Comparison of ENCODE assay signal across 9 mouse cellular contexts in the genomic region with DNA sequence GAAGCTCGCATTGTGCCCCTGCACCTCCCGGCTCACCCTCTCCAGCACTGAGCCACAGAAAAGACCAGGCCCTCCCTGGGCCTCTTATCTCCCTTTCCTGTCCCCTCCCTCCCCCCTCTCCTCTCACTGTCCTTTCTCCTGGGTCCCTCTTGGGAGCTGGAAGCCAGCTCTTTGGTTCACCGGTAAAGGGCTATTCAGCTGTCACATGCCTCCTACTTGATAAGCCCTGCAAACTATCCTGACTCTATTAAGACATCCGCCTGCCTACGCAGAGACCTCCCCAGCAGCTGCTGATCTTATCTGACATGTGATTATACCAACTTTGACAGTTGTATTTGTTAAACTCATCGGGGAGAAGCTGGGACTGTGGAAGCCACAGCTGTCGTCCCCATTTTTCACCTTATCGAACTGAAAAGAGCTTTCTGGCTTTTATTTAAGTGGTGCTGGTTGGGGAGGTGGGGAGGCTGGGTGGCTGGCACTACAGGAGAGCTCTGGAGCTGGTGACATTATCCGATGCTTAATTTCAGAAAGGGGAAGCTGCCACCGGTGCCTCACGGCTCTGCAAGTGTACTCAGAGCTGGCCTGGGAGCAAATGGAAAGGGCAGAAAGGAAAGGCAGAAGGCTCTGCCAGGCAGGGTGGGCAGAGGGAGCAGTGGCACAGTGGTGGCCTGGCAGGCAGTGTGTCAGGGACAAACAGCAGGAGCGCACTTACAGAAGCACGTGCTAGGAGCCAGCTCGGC. TPM values are rescaled to one million over a fixed set of nuclear protein-coding genes. Genes with fewer than 3 reads are reported as not detected.
DNase-seq lines count a peak whose midpoint lies in the region; ATAC-seq and TF ChIP-seq lines count a peak whose summit lies in the region.
"Had no signal": no experiment of that assay in that cellular context is flagged by ENCODE, and none has a peak within 500 bp of the region (broad histone marks: within the 10 kb centered on the region; RNA-seq: fewer than 3 reads in every experiment).

No protein-coding gene starts in this region.

- no peaks in the 10 kb centered on the region for H3K9me3 ChIP-seq in limb, embryonic 14.5 days (ENCODE audit: control insufficient read depth, low read length)

- H3K4me2 ChIP-seq in limb, embryonic 14.5 days (replicated peaks; ENCODE audit: low read depth, low read length, severe bottlenecking): no peak overlapping the region

- WGBS in heart, adult 2 months: 28% methylated on average over 14 of the region's 14 CpGs
- 80% methylated on average over 14 of the region's 14 CpGs for WGBS in limb, embryonic 14.5 days

- peak overlapping the region; percentile 50 for H3K9ac ChIP-seq in heart, adult 2 months (ENCODE audit: low read depth, low read length)
- H3K9ac ChIP-seq in limb, embryonic 14.5 days (ENCODE audit: low read depth, low read length, severe bottlenecking): no peak overlapping the region

- TF ChIP-seq POLR2A in heart, adult 2 months (IDR thresholded peaks at IDR 0.05; ENCODE audit: insufficient read depth, low read depth, low read length): peak; percentile 55; the same call in 1 of the 2 replicates
- no peak for TF ChIP-seq POLR2A in limb, embryonic 14.5 days (IDR thresholded peaks at IDR 0.05; ENCODE audit: borderline replicate concordance, extremely low read depth, insufficient read depth, insufficient read length)

- H3K79me2 ChIP-seq in heart, adult 2 months (replicated peaks; ENCODE audit: control insufficient read depth, insufficient read depth, low read length): no peaks in the 10 kb centered on the region

- intact Hi-C loops in heart, adult 2 months (cut with DNase I): loop anchor here (5.0 kb wide), 1 partner anchor 54 kb away; no protein-coding TSS in a partner anchor

- peak in 1 of 2 experiments; percentile 9 for DNase-seq in layer of hippocampus, adult 2 months (ENCODE audit: low spot score in 2 of 2)
- DNase-seq in layer of hippocampus, postnatal 10 days (ENCODE audit: low spot score in 2 of 2): no peak
- peak; percentile 56 to 57 for DNase-seq in heart, adult 2 months
- no peak for DNase-seq in limb, embryonic 14.5 days (ENCODE audit: low spot score)
- DNase-seq in retina, postnatal 1 day: peak; percentile 34
- DNase-seq in layer of hippocampus, adult 8-10 months (ENCODE audit: low spot score in 2 of 2): no peak
- DNase-seq in layer of hippocampus, postnatal 25 days (ENCODE audit: extremely low spot score in 1 of 2, low spot score in 1 of 2): no peak
- DNase-seq in kidney, adult 18-20 months: no peak

- TF ChIP-seq CTCF in layer of hippocampus, adult 2 months (conservative IDR thresholded peaks at IDR 0.05): no peak
- TF ChIP-seq CTCF in heart, adult 2 months (IDR thresholded peaks at IDR 0.05): no peak

- no peak overlapping the region for H3K4me3 ChIP-seq in layer of hippocampus, adult 2 months
- no peak overlapping the region for H3K4me3 ChIP-seq in heart, adult 2 months
- H3K4me3 ChIP-seq in limb, embryonic 14.5 days (replicated peaks; ENCODE audit: low read length): no peak overlapping the region

- H3K4me1 ChIP-seq in heart, adult 2 months (ENCODE audit: control insufficient read depth, insufficient read depth, low read length): peaks cover 4% of the 10 kb centered on the region
- H3K4me1 ChIP-seq in limb, embryonic 14.5 days (ENCODE audit: control insufficient read depth, insufficient read depth, low read length): no peaks in the 10 kb centered on the region

- H3K27ac ChIP-seq in layer of hippocampus, adult 2 months: peak overlapping the region; percentile 64
- peak overlapping the region; percentile 84 for H3K27ac ChIP-seq in heart, adult 2 months
- no peak overlapping the region for H3K27ac ChIP-seq in limb, embryonic 14.5 days (replicated peaks; ENCODE audit: low read depth, low read length)

- H3K36me3 ChIP-seq in heart, adult 2 months (ENCODE audit: control insufficient read depth, insufficient read depth, low read length): no peaks in the 10 kb centered on the region
- H3K36me3 ChIP-seq in limb, embryonic 14.5 days (ENCODE audit: control insufficient read depth, insufficient read depth, low read length): peaks cover 68% of the 10 kb centered on the region

- TF ChIP-seq EP300 in heart, adult 2 months (IDR thresholded peaks at IDR 0.05; ENCODE audit: insufficient read depth, low read depth, low read length): peak; percentile 52; the same call in 1 of the 2 replicates

- peak; percentile 17; the same call in 1 of the 2 replicates for ATAC-seq in limb, embryonic 14.5 days (ENCODE audit: low FRiP score, low read depth)

- H3K27me3 ChIP-seq in heart, adult 2 months (ENCODE audit: control insufficient read depth, insufficient read depth, low read length): no peaks in the 10 kb centered on the region
- H3K27me3 ChIP-seq in limb, embryonic 14.5 days (ENCODE audit: control insufficient read depth, insufficient read depth, low read length): no peaks in the 10 kb centered on the region

RNA-seq across cellular contexts. Expression of gene Nmt1, which starts 29.2 kb away (rescaled TPM):
- total RNA-seq in layer of hippocampus, adult 2 months (2021): 100 to 1,000 TPM; 169 to 173 TPM
- total RNA-seq in layer of hippocampus, postnatal 10 days (2021): 10 to 100 TPM; 79.7 to 87.3 TPM
- 10 to 100 TPM; 60.5 to 67.2 TPM for total RNA-seq in heart, adult 2 months (2021)
- 37.1 and 55.3 TPM in 2 replicates for polyA plus RNA-seq in heart, adult 2 months (2012; rRNA removed)
- 45.9 and 48.9 TPM in 2 replicates for polyA plus RNA-seq in limb, embryonic 14.5 days (2012; rRNA removed)
- 50.2 and 53.9 TPM in 2 replicates for polyA plus RNA-seq in limb, embryonic 14.5 days (2014; fragmentation: Nextera tagmentation; extraction: Ambion mirVana)
- 100 to 1,000 TPM; 152 to 165 (median 160) TPM for total RNA-seq in layer of hippocampus, adult 8-10 months (2022)
- 100 to 1,000 TPM; 153 to 166 TPM for total RNA-seq in layer of hippocampus, postnatal 25 days (2021)

RNA-seq across cellular contexts. Expression of gene Dcakd, which starts 29.4 kb away (rescaled TPM):
- 10 to 100 TPM; 77.1 to 80.3 TPM for total RNA-seq in layer of hippocampus, adult 2 months (2021)
- total RNA-seq in layer of hippocampus, postnatal 10 days (2021): 100 to 1,000 TPM; 117 to 118 TPM
- 10 to 100 TPM; 69.3 to 75.0 TPM for total RNA-seq in heart, adult 2 months (2021)
- 122 and 139 TPM in 2 replicates for polyA plus RNA-seq in heart, adult 2 months (2012; rRNA removed)
- 182 and 259 TPM in 2 replicates for polyA plus RNA-seq in limb, embryonic 14.5 days (2012; rRNA removed)
- polyA plus RNA-seq in limb, embryonic 14.5 days (2014; fragmentation: Nextera tagmentation; extraction: Ambion mirVana): 173 and 185 TPM in 2 replicates
- total RNA-seq in layer of hippocampus, adult 8-10 months (2022): 10 to 100 TPM; 55.2 to 71.2 (median 63.6) TPM
- 100 to 1,000 TPM; 106 to 109 TPM for total RNA-seq in layer of hippocampus, postnatal 25 days (2021)

RNA-seq across cellular contexts. Expression of gene C1ql1, which starts 52.3 kb away (rescaled TPM):
- total RNA-seq in layer of hippocampus, adult 2 months (2021): 10 to 100 TPM; 17.5 to 18.5 TPM
- 10 to 100 TPM; 32.3 to 37.5 TPM for total RNA-seq in layer of hippocampus, postnatal 10 days (2021)
- total RNA-seq in heart, adult 2 months (2021): not detected
- 0.10 TPM in 1 of 2 replicates, not detected in the other for polyA plus RNA-seq in heart, adult 2 months (2012; rRNA removed)
- polyA plus RNA-seq in limb, embryonic 14.5 days (2012; rRNA removed): 3.3 and 4.8 TPM in 2 replicates
- polyA plus RNA-seq in limb, embryonic 14.5 days (2014; fragmentation: Nextera tagmentation; extraction: Ambion mirVana): 1.9 and 3.8 TPM in 2 replicates
- total RNA-seq in layer of hippocampus, adult 8-10 months (2022): 10 to 100 TPM; 13.9 to 19.7 (median 16.6) TPM
- 10 to 100 TPM; 20.7 to 24.6 TPM for total RNA-seq in layer of hippocampus, postnatal 25 days (2021)
- total RNA-seq: liver, adult 2 months had no signal
- polyA plus RNA-seq: liver, adult 2 months had no signal

Comparison
In these comparisons a context has a peak if more than half of its experiments do, and no peak if none do; other contexts are left out.
1. DNase-seq: peak in heart, adult 2 months (2 of 2) and retina, postnatal 1 day (single experiment); none in layer of hippocampus, postnatal 10 days (0 of 2), limb, embryonic 14.5 days (single experiment), layer of hippocampus, adult 8-10 months (0 of 2), layer of hippocampus, postnatal 25 days (0 of 2) and kidney, adult 18-20 months (single experiment).
2. RNA of gene C1ql1, which starts 52.3 kb away (total RNA-seq): 32.3 to 37.5 TPM in layer of hippocampus, postnatal 10 days, 20.7 to 24.6 TPM in layer of hippocampus, postnatal 25 days, 17.5 to 18.5 TPM in layer of hippocampus, adult 2 months and 13.9 to 19.7 TPM in layer of hippocampus, adult 8-10 months; not detected in heart, adult 2 months; every median in the first group is over 10 times any median in the second.